Mouse (Mus musculus) heart, postnatal 0 days (tissue): ENCODE measurements at regions not wholly inside any gene's neighbourhood (a gene's known extent, or its start where the extent isn't known, plus 50 kb on each side); places are given as distances from the start of the nearest gene placed in this dataset.
A peak's percentile ranks its signal among the peaks of the same experiment; 100 is the strongest.

ENCODE experiments used
- CTCF ChIP-seq: IDR thresholded peaks from 2 replicates; pipeline ENCODE4 v1.5.1; 2016; ENCODE audit warnings: antibody characterized with exemption, control low read depth, low read depth
- EP300 ChIP-seq: IDR thresholded peaks from 2 replicates; pipeline ENCODE4 v1.6.1; 2016; ENCODE audit warnings: antibody characterized with exemption, low read depth

DNA sequence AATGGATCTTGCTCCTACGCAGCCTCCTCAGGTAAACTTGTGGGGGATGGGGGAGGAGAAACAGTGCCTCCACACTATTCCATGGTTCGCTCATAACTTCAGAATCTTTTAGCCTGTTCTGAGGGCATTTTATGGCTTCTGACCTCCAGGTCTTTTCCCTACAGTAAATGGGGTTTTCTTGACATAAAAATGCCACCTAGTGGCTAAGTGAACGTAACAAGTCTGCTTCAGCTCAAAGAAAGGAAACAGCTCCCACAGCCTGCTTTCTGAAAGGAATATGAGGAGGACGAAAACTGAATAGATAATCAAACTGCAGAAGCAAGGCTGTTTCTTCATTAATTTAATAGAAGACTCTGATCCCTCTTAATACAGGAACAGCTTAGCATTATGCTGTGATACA is 148.3 kb downstream of the Cd55b start:
- TF ChIP-seq EP300 (no peak), CTCF (peak; percentile 24; the same call in 1 of the 2 replicates)
